Mouse (Mus musculus) CD4-positive, CD25-positive, alpha-beta regulatory T cell, adult 2 months (primary cell): ENCODE results near the gene Unc5b.

Source experiments
- DNase-seq: peaks from one replicate; pipeline ENCODE4 v3.0.0-alpha.2; 2012; ENCODE audit warnings: low read depth, low spot score

Unc5b gene

DNA sequence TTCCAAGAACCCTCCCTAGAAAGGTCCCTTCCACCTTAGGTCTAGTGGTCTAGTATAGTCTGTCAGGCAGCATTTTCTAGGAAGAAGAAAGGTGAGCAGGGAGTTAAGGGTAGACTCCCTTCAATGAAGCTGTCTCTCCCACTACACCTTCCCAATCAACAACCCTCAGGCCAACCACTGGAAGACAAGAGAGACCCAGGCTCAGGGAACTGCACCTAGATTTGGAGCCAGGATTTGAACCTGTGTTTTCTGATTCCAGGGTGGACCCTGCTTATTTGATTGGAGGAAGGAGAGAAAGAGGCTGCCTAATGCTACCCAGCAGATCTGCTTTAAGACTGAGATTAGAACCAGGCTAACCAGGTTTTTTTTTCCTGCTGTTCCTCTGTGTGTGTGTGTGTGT lies 10.1 kb downstream of the Unc5b start:
- DNase-seq = no peak

- no peak for DNase-seq
Measured at GRCm38 (mm10) chr10:60820552-60820951, 10.8 kb downstream of the Unc5b start.

- DNase-seq = no peak
Measured at GRCm38 (mm10) chr10:60819654-60820192, 11.7 kb downstream of the Unc5b start.

- no peak for DNase-seq
Measured at GRCm38 (mm10) chr10:60819179-60819578, 12.2 kb downstream of the Unc5b start.

DNA sequence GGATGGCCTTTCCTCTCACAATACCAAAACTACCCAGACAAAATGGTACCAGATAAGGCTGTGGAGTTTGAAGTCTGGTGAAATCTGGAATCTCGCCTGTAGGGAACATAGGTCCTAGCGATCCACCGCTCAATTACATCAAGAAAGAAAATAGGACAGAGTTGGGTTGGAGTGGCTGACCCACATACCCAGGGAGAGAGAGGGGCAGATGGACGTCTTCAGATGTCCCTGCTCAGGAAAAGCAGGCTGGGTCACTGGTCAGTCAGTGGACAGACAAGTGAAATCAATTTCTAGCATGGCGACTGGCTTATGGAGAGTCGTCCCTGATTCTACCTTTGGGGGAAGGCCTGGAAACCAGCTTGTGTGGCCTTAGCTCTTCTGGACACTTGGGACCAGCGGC lies 12.7 kb downstream of the Unc5b start:
- no peak for DNase-seq

DNA sequence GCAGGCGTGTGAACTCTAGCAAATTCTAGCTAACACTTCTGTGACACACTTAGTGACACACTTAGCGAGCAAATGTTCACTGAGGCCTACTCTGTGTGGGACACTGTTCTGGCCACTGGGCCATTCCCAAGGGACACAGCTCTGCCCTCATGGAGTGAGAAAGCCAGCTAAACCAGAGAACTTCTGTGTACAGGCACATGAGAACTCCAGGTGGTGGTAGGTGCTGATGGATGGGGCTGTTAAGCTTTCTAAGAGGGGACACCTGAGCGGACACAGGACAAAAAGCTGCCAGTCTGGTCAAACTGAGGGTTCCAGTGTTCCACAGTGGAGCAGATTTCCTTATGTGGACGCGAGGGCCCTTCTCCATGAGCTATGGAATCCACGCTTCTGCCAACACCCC lies 13.5 kb downstream of the Unc5b start:
- no peak for DNase-seq

DNA sequence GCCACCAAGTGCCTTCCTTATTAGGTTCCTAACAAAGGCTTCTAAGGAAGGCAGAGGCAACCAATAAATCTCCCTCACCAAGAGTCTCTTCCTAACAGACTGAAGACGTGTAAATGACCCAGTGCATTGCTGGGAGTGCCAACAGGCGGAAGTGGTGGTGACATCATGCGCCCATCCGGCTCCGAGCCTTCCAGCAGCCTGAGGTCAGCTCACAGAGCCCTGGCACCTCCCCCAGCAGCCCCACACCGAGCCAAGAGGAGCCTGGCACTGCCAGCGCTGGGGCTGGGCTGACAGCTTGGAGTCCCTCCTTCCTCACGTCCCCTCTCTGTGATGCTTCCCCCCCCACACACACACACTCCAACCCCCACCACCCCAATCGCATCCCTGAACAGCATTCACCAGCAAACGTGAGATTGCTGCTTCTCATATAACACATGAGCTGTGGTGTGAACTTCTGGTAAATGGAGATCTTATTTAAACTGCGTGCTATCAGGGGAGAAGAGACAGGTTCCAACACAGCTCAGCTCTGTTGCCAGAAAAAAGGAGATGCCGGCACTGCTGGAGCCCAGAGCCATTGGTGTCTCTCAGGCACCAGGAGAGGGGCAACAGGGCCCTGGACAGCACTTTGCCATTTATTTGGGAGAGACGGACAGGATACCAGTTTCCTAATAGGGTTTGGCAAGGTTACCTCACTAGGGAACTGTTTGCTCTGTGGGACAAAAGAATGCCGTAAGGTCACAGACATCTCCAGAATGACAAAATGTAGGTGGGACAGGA lies 14.3 kb downstream of the Unc5b start:
- DNase-seq = peak; percentile 61

GRCm38 (mm10) chr10:60815855-60816254 lies 15.5 kb downstream of the Unc5b start:
- DNase-seq = no peak

- DNase-seq = no peak
Measured at GRCm38 (mm10) chr10:60815059-60815458, 16.3 kb downstream of the Unc5b start.

GRCm38 (mm10) chr10:60814444-60815057 lies 16.8 kb downstream of the Unc5b start:
- DNase-seq = no peak

GRCm38 (mm10) chr10:60813606-60814005 lies 17.8 kb downstream of the Unc5b start:
- DNase-seq = no peak

GRCm38 (mm10) chr10:60811792-60812525 lies 19.4 kb downstream of the Unc5b start:
- DNase-seq = no peak

DNA sequence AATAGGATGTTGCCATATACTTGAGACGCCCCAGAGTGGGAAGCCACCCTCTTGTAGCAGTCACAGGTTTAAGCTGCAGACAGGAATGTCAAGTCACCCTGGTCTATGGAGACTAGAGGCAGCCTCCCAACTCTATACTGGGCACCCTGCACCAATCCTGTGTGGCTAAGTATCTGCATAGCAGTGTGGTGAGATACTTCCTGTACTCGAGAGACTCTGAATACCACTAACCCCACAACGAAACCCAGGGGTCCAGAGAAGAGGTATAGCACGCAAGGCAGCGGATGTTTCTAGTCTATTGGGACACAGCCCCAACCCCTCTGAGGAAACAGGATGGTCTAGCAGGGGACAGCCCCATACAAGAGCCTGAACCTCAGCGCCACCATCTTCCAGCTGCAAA lies 22.9 kb downstream of the Unc5b start:
- DNase-seq = peak; percentile 15

DNA sequence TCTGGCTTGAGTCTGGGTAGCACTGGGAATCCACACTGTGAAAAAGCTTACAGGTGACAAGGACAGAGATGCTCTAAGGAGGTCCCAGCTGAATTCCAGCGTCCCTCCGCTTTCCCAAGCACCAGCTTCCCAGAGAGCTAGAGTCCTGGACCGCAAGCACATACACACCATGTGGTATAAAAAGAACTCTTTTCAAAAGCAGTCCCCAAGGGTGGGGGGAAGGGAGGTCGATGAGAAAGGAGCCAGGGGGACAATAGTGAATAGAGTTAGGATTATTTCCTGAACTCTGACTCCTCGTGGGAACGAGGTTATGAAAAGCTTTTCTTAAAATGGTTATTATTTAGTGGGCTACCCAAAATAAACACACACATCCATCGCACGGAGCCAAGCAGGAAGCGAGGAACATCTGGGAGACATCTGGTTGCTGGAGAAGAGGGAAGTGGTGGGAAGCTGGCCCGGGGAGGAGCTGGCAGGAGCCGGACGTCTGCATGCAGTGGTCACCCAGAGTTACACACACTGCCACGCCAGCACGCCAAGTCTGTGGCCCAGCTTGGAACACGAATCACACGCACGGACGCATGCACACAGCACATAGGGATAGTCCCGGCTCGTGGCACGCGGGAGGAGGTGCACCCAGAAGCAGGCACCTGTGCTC lies 23.7 kb downstream of the Unc5b start:
- no peak for DNase-seq

DNA sequence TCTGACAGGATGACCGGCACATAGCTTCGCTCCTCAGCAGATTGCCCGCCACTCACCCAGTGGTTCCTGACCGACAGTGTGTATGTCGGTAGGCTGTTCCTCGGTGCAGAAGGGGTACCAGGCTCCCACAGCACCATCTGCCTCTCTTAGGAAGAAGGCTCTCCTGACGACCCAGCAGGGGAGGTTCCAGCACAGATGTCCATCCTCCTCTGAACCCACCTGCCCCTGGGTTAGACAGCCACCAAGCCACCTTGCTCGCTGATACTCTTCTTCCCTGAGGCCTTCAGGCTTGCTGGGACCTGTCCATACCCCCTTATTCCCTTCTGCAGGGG lies 25.2 kb downstream of the Unc5b start:
- DNase-seq = no peak

- no peak for DNase-seq
Measured at GRCm38 (mm10) chr10:60805436-60806206, 25.8 kb downstream of the Unc5b start.

DNA sequence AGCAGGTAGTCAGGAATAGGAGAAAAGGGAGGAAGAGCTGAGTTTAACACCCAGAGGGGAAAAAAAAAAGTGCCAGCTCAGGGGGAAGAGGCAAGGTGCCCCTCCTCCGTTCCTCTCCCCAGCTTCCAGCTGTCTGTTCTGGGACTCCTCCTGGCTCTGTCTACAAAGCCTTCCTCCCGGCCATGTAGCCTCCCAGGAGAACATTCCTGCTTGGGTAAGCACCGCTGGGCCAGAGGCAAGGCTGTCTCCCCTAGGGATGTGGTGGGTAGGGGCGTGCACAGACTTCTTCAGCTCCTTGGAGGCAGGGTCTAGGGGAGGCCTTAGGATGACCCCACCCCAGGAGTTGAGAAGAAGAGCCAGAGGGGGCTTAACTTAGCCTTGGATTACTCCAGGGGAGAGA lies 26.5 kb downstream of the Unc5b start:
- no peak for DNase-seq

DNA sequence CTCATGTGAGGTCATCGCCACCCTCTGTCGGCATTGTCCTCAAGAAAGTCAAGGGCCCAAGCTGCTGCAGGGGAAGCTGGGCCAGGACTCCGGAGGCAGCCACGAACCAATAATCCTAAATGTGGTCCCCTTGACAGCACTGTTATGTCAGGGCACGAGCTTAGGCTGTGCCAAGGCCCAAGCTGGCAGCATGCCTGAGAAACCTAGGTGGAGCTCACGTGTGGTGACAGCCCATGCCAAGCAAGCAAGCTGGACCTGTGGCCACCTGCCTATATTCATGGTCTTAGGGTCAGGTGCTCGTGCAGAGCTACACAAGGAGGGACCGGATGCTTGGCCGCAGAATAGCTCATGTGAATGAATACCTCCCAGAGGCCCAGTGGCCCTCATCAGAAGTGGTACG lies 27.4 kb downstream of the Unc5b start:
- DNase-seq = no peak

DNA sequence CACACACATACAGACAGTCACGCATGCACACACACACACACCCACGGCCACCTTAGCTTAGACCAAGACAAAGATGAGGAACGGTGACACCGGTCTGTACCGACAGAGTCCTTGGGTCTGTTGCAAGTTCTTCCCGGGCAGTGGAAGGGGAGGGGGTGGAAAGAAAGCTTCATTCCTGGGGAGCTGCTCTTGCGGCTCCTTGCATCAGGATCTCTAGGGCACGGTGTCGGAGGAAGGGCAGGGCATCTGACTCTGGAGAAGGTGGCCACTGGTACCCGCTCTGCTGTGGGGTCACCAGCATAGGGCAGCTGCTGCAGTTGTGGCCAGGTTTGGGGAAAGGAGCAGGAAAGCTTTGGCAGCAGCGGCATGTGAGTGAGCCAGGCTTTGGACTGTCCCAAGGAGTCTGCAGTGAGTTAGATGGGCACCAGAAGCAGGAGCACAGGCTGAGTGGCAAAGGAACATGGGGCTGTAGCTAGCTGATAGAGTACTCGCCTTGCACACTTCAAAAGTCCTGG lies 29.4 kb downstream of the Unc5b start:
- DNase-seq = no peak

GRCm38 (mm10) chr10:60801168-60801897 lies 30.0 kb downstream of the Unc5b start:
- DNase-seq = no peak
